Mouse (Mus musculus) liver, embryonic 11.5 days (tissue): ENCODE data around the gene Cyb5d2. TPM values are rescaled to one million over a fixed set of nuclear protein-coding genes. Genes with fewer than 3 reads are reported as not detected.

Source experiments
- ATAC-seq: fragments of 200-750 bp; cut with Nextera tagmentation; replicated peaks from 2 replicates; pipeline ENCODE4 v1.8.0; 2017; ENCODE audit warnings: moderate number of reproducible peaks, mild to moderate bottlenecking, moderate TSS enrichment, moderate library complexity; ENCODE audit not compliant: low FRiP score
- DNase-seq: peaks from one replicate; pipeline ENCODE4 v3.0.0-alpha.2; 2017; ENCODE audit warnings: low spot score
- H3K27ac ChIP-seq: fragments of 300-500 bp; sonication (generic); 2 replicates; pipeline ENCODE4 v1.5.1; 2014; ENCODE audit warnings: mild to moderate bottlenecking, low read depth, low read length, control low read depth
- H3K27me3 ChIP-seq: fragments of 300-500 bp; sonication (generic); replicated peaks from 2 replicates; pipeline ENCODE4 v1.6.1; 2014; ENCODE audit warnings: low read length, mixed read lengths; ENCODE audit not compliant: control insufficient read depth, insufficient read depth
- H3K36me3 ChIP-seq: fragments of 300-500 bp; sonication (generic); 2 replicates; pipeline ENCODE4 v1.6.1; 2014; ENCODE audit warnings: mild to moderate bottlenecking, low read length, moderate library complexity, mixed read lengths; ENCODE audit not compliant: control insufficient read depth, insufficient read depth
- H3K4me1 ChIP-seq: fragments of 300-500 bp; sonication (generic); replicated peaks from 2 replicates; pipeline ENCODE4 v1.6.1; 2014; ENCODE audit warnings: low read length, mixed read lengths; ENCODE audit not compliant: control insufficient read depth, insufficient read depth
- H3K4me2 ChIP-seq: fragments of 300-500 bp; sonication (generic); 2 replicates; pipeline ENCODE4 v1.6.1; 2014; ENCODE audit warnings: mild to moderate bottlenecking, control low read depth, moderate library complexity
- H3K4me3 ChIP-seq: fragments of 300-500 bp; sonication (generic); 2 replicates; pipeline ENCODE4 v1.5.1; 2014; ENCODE audit warnings: low read depth, low read length, control low read depth
- H3K9ac ChIP-seq: fragments of 300-500 bp; sonication (generic); 2 replicates; pipeline ENCODE4 v1.6.1; 2014; ENCODE audit warnings: low read depth, low read length, control low read depth
- H3K9me3 ChIP-seq: fragments of 300-500 bp; sonication (generic); 2 replicates; pipeline ENCODE4 v1.6.1; 2016; ENCODE audit warnings: low read length, inconsistent platforms, mixed read lengths; ENCODE audit not compliant: control insufficient read depth
- WGBS: fragments of 180-500 bp; shearing (Covaris S2); extraction: QIAGEN DNeasy Blood & Tissue Kit; methylation state at CpG from one replicate; pipeline ENCODE4 v1.1.7; 2014; 5-methylcytosine and 5-hydroxymethylcytosine counted together
- polyA plus RNA-seq: library from polyadenylated mRNA; unstranded; fragments of >200 nt; fragmentation: Nextera tagmentation; extraction: Ambion mirVana; gene quantifications from 2 replicates; pipeline ENCODE4 v1.2.1, GENCODE M21; 2014

Cyb5d2 gene
- polyA plus RNA-seq, 1 experiment from 2014 or later = 4.9 TPM

DNA sequence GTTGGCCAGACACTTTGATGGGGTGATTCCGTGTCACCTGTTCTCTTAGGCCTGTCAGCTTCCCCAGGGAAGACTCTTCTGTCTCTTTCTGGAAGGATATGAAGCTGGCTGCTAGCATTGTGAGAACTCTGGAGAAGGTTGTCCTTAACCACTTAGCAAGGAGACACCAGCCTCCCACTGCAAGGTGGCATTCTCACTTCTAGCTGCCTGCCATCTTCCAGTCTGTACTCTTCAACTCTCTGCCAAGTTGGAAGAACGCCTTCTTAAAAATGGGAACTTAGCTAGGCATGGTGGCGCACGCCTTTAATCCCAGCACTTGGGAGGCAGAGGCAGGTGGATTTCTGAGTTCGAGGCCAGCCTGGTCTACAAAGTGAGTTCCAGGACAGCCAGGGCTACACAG is 17.7 kb upstream of the Cyb5d2 start:
- no peaks in the 10 kb centered on the region for H3K36me3 ChIP-seq
- H3K4me2 ChIP-seq = no peak overlapping the region
- no peaks in the 10 kb centered on the region for H3K9me3 ChIP-seq
- no peaks in the 10 kb centered on the region for H3K4me1 ChIP-seq
- no peak overlapping the region for H3K27ac ChIP-seq
- no peak for DNase-seq
- ATAC-seq = no peak
- H3K9ac ChIP-seq = no peak overlapping the region
- no peak overlapping the region for H3K4me3 ChIP-seq
- WGBS = 98% methylated on average over 5 of the region's 5 CpGs
- no peaks in the 10 kb centered on the region for H3K27me3 ChIP-seq

DNA sequence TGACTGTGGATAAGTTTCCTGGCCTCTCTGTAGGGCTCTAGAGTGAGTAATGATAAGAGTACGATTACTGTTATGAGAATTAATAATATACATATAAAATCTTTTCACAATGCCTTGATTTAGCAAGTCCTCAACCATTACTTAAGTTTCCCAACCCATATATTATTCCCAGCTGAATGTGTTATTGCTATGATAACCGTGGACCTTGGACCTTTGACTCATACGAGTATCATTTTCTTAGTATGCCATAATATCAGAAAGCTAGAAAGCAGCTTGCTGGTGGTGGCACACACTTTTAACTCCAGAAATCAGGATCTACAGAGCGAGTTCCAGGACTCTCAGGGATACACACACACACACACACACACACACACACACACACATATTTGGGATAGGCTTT is 12.1 kb upstream of the Cyb5d2 start:
- Histone ChIP-seq H3K4me3 (no peak overlapping the region), H3K36me3 (no peaks in the 10 kb centered on the region), H3K9me3 (no peaks in the 10 kb centered on the region), H3K27ac (no peak overlapping the region), H3K9ac (no peak overlapping the region), H3K4me1 (no peaks in the 10 kb centered on the region), H3K4me2 (no peak overlapping the region), H3K27me3 (no peaks in the 10 kb centered on the region)
- DNase-seq = no peak
- ATAC-seq = no peak
- 77% methylated on average over 4 of the region's 4 CpGs for WGBS

DNA sequence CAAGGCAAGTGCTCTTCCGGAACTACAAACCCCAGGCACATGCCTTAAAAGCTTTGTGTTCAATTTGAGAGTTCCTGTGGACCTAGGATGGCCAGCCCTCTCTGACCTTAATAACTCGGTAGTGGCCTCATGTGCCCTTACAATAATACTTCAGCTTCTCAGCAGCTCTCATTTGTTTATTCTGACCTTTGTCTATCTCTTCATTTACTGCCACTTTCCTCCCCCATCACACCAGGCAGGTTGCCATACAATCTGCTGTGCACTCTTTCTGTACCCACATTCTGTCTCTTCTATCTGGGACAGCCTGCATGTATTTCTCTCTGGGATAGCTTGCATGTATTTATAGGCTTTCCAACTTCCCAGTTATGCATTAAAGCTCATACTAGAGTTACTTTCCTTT is 10.6 kb upstream of the Cyb5d2 start:
- ATAC-seq (no peak), DNase-seq (no peak)
- no peak overlapping the region for H3K9ac ChIP-seq
- H3K9me3 ChIP-seq = no peaks in the 10 kb centered on the region
- WGBS = 70% methylated on average over 2 of the region's 2 CpGs
- H3K4me3 ChIP-seq = no peak overlapping the region
- no peaks in the 10 kb centered on the region for H3K27me3 ChIP-seq
- no peak overlapping the region for H3K27ac ChIP-seq
- H3K36me3 ChIP-seq = no peaks in the 10 kb centered on the region
- no peak overlapping the region for H3K4me2 ChIP-seq
- no peaks in the 10 kb centered on the region for H3K4me1 ChIP-seq

DNA sequence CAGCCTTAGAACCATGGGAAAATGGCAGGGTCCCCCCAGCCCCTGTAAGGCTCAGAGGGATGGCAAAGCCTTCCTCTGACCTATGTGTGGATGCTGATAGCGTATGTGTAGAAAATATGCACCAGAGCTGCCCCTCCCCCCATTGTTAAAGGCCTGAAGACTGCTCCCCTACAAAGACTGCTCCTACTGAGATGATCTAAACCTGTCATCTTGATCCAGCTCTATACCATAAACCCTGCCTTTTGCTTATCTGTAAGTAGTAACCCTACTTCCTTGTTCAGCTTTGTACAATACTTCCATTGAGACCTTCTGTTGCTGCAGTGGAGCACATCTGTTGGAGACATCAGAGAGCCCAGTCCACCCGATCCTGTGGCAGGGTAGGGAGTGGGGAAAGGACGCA is 9.3 kb upstream of the Cyb5d2 start:
- no peak overlapping the region for H3K9ac ChIP-seq
- no peak overlapping the region for H3K4me3 ChIP-seq
- no peak for DNase-seq
- no peaks in the 10 kb centered on the region for H3K4me1 ChIP-seq
- ATAC-seq = no peak
- no peaks in the 10 kb centered on the region for H3K9me3 ChIP-seq
- whole genome bisulfite sequencing = 78% methylated on average over 3 of the region's 3 CpGs
- H3K4me2 ChIP-seq = no peak overlapping the region
- no peak overlapping the region for H3K27ac ChIP-seq
- H3K27me3 ChIP-seq = no peaks in the 10 kb centered on the region
- no peaks in the 10 kb centered on the region for H3K36me3 ChIP-seq

DNA sequence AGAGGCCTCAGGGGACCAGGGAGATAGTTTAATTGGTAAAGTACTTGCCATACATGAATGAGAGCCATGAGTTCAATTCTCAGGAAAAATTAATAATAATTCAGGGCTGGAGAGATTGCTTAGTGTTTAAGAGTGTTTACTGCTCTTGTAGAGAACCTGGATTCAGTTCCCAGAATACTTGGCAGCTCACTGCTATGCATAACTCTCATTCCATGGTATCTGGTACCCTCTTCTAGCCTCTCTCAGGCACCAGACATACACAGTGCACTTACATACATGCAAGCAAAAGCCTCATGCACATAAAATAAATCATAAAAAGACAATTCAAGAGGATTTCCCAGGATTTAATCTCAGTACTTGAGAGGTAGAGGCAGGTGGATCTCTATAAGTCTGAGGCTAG is 8.6 kb upstream of the Cyb5d2 start:
- no peak for ATAC-seq

DNA sequence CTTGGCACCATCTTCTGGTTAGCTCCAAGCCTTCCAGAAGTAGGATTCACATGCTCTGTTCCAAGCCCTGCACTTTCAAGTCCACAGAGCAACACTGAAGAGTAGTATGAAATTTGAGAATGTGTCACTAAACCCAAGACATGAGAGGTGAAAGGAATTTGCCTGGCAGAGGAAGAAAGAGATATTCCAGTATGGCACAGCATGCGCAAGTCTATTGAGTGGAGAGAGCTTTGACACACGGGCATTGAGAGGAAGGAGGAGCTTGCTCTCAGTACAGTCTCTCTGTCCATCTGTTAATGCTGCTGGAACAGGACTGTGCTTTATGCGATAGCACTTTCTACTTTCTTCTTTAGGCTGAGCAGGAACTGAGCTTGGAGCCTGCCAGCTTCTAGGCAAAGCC is 7.1 kb upstream of the Cyb5d2 start:
- 84% methylated on average over 3 of the region's 3 CpGs for WGBS
- Histone ChIP-seq H3K9me3 (no peaks in the 10 kb centered on the region), H3K9ac (no peak overlapping the region), H3K27ac (no peak overlapping the region), H3K4me1 (no peaks in the 10 kb centered on the region), H3K4me2 (no peak overlapping the region), H3K27me3 (no peaks in the 10 kb centered on the region), H3K4me3 (no peak overlapping the region), H3K36me3 (no peaks in the 10 kb centered on the region)
- DNase-seq (no peak), ATAC-seq (no peak)

More for the DNA sequence above, 8.6 kb upstream of the Cyb5d2 start:
- Histone ChIP-seq H3K4me1 (no peaks in the 10 kb centered on the region), H3K27ac (no peak overlapping the region), H3K9ac (no peak overlapping the region), H3K9me3 (no peaks in the 10 kb centered on the region), H3K36me3 (no peaks in the 10 kb centered on the region), H3K4me2 (no peak overlapping the region), H3K27me3 (no peaks in the 10 kb centered on the region), H3K4me3 (no peak overlapping the region)
- DNase-seq = no peak

DNA sequence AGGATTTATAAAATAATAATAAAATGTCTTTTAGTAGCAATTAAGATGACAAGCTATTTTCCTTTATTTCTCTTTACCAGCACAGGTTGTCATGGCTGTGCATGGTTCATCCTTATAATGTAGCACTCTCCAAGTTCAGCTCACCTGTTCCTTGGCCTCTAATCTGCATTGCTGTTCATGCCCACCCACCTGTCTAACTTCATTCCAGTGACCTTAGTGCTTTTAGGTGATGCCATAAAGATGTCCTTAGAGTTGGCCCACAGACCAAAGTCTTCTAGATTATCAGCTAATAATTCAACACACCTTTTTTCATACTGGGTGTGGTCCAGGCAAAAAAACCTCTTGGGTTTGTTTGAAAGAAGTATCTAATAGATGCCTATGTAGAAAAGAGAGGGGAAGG is 5.2 kb upstream of the Cyb5d2 start:
- peaks cover 8% of the 10 kb centered on the region; the same call in 1 of the 2 replicates for H3K4me1 ChIP-seq
- no peak overlapping the region for H3K4me3 ChIP-seq
- DNase-seq (no peak), ATAC-seq (no peak)
- no peak overlapping the region for H3K27ac ChIP-seq
- H3K36me3 ChIP-seq = no peaks in the 10 kb centered on the region
- no peak overlapping the region for H3K4me2 ChIP-seq
- no peak overlapping the region for H3K9ac ChIP-seq
- no peaks in the 10 kb centered on the region for H3K27me3 ChIP-seq
- H3K9me3 ChIP-seq = no peaks in the 10 kb centered on the region

DNA sequence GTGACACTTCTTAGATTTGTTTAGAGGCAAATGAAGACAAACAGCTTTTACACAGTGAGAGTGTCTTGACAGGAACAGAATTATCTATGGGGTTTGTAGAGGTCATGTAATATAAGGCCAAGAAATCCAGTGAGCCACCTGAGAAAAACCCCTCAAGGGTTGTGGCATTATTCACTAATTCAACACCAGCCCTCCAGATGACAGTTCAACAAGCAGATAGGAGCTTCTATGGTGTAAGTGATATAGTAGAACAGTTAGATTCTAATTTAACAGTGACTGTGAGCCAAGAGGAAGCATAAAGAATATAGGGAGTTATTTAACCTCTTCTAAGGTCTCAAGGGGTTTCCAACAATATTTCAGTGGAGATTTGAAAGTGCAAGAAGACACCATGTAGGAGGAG is 2.2 kb upstream of the Cyb5d2 start:
- Histone ChIP-seq H3K9me3 (no peaks in the 10 kb centered on the region), H3K27ac (no peak overlapping the region), H3K4me3 (no peak overlapping the region), H3K4me1 (peaks cover 8% of the 10 kb centered on the region; the same call in 1 of the 2 replicates), H3K4me2 (no peak overlapping the region), H3K9ac (no peak overlapping the region), H3K36me3 (no peaks in the 10 kb centered on the region), H3K27me3 (no peaks in the 10 kb centered on the region)
- DNase-seq = no peak
- ATAC-seq = no peak

DNA sequence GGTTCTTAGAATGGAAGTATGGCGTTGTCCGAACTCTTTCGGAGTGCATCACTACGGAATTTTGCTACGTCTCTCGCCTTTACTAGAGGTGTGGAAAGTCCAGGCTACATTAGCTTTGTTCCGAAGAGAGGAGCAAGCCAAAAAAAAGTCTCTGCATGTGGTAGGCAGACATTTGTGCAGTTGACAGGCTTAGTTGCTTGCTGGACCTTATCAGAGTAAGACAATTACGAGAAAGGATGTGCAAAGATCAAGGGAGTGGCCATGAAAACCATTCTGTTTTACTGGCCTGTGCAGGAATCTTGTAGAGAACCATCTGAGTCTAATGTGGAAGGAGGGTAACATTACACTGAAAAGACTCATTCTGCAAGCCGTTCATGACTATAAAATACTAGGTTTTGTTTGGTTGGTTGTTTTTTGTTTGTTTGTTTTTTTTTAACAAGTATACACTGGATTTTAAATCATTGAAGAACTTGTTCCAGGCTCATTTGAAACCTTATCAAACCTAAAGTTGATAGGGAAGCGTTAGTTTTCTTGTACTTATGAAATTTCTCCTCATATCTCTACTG is 914 bp upstream of the Cyb5d2 start:
- Histone ChIP-seq H3K4me1 (peaks cover 8% of the 10 kb centered on the region; the same call in 1 of the 2 replicates), H3K36me3 (no peaks in the 10 kb centered on the region), H3K27me3 (no peaks in the 10 kb centered on the region), H3K9ac (peak overlapping the region; percentile 81), H3K4me2 (peak overlapping the region; percentile 92), H3K9me3 (no peaks in the 10 kb centered on the region), H3K4me3 (peak overlapping the region; percentile 94), H3K27ac (peak overlapping the region; percentile 47; the same call in 1 of the 2 replicates)
- DNase-seq (no peak), ATAC-seq (no peak)
- WGBS = 9% methylated on average over 10 of the region's 10 CpGs
